Mouse (Mus musculus): ENCODE measurements around the gene F2rl2.

Gene F2rl2

DNA sequence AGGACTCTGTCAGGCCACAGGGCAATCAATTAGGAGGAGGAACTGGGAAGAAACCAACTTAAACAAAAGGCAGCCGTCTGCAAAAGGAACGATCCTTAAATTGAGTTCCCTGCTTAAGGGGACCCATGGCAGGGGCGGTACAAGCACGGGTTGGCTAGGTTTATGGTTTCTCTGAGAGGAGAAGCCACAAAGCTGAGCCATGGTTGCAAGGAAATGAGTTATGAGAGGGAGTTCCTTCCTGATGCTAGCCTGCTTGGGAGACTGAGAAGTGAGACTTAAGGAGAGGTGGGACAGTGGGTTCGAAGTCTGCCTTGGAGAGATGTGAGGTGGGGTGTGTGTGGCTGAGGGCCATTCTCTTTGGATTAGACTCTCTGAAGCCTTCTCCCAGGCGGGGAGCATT, 1.2 kb downstream of the F2rl2 start:
- no peak for DNase-seq (ENCODE audit: low read depth, low spot score)

DNA sequence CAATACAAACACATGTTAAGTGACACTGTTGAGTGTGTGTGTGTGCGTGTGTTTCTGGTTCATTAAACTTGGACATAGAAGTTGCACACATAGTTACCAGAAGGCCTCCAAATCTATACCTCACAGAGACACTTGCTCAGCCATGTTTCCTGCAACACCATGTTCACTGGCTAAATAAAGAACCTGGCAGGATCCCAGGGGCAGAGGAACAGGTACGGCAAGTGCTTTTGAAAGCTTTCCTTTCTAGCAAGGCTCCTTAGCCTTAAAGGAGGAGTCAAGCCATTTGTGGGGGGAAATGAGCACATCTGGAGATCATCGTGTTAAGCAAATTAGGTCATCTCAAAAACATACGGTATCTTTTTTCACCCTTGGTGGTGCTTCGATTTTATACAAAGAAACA, 6.7 kb downstream of the F2rl2 start:
- DNase-seq (ENCODE audit: low read depth, low spot score) = no peak

DNA sequence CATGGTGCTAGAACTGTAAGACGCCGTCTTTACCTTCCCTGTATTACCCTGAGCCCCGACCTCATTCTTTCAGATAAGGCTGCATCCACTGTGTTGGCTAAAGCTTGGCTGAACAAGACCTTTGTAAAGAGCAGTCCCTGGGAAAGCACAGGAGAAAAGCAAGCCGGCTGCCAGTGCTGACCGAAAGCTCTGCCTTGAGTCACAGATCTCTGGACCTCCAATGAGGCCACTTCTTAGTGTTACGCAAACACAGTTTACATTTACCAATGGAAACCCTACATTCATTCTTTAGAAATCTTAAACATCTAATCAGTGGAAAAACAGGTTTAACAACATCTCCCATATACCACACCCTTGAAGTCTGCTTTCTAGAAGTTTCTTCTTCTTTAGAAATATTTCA, 8.9 kb downstream of the F2rl2 start:
- no peak for DNase-seq (ENCODE audit: low read depth, low spot score)

DNA sequence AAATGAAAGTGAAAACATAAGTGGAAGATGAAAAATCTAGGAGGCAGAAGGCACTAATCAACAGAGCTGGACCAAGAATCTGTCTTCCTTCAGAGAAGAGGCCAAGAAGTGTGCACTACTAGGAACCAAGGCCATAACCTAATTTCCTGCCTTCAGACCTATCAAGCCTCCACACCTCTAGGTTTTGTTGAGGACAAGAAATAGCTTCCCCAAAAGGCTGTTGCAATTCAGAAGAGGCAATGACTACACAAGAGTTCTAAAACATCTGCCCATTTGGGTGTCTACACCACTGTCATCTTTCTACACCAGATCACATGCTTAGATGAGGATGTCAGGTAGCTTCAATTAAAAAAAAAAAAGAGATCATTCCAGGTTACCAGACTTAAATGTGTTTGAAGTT, 15.4 kb downstream of the F2rl2 start:
- no peak for DNase-seq (ENCODE audit: low read depth, low spot score)

DNA sequence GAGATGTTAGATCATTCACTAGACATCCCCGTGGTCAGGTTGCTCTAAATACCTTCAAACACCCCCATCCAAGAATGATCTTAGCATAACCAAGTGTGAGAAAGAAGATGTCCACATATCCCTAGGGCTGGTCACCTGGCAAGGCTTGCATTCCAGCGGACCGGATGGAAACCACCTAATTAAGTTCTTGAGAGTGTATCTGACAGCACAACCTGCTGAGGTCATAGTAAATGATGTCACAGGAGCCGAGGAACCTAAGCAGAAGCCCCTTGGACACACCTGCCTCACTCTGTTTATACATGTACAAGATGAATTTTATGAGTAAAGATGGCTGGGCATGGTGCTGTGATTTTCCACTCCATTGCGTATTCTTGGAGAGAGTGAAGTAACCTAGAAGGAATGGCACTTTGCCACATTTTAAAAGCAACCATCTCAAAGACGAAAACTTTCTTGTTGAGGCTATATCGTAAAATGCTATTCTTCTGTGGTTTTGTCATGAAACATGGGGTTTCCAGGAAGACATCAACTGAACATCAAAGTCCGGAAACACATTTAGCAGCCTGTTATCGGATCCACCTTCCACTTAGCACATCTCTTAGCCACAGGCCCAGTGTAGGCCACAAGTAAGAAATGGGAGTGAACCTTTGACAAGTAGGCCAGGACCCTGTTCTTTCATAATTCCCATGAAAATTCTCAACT, 16.1 kb downstream of the F2rl2 start:
- DNase-seq (ENCODE audit: low read depth, low spot score) = no peak

DNA sequence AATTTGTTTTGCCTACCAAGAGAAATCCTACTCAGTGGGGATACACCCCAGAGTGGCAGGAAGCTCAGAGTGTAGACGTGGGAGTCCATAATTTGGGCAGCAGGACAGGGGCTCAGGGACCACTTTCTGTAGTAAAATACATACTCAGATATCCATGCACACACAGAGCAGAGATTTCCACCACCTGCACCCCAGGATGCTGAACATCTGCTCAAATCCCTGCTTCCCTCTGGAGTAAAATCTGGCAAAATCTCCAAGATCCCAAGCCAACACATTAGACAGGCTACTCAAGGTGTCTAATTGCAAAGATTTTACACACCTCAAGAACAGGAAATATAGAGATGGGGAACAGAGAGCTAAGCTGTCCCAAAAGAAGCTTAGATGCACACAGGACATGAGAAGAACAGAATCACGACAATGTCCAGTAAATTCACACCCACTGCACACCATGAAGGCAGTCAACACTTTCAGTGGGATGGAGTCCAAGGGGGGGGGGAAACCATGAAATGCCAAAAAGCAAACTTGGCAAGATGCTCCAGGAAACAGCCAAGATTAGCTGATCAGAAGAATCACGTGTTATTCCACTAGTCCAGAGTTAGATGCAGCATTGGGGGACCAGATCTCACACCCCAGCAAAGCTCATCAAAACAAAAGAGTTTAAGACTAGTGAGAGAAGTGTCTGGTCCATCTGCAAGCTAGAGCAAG, 17.8 kb downstream of the F2rl2 start:
- DNase-seq (ENCODE audit: low read depth, low spot score) = no peak

DNA sequence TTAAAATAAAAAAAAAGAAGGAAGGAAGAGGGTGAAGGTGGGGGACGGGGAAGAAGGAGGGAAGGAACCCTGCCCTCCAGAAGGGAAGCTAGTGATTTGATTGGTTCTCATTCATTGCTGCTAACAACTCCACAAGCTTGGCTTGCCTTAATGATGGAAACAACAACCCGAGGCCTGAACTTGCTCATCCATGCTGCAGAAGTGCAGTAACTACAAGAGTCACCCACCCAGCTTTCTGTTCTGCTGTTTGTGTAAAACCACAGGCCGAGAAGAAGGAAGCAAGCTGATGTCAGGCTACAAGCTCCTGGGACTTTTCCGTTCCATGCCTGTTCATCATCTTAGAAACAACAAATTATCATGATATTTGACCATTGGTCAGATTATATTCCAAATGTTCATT, 18.7 kb downstream of the F2rl2 start:
- DNase-seq (ENCODE audit: low read depth, low spot score) = no peak

DNA sequence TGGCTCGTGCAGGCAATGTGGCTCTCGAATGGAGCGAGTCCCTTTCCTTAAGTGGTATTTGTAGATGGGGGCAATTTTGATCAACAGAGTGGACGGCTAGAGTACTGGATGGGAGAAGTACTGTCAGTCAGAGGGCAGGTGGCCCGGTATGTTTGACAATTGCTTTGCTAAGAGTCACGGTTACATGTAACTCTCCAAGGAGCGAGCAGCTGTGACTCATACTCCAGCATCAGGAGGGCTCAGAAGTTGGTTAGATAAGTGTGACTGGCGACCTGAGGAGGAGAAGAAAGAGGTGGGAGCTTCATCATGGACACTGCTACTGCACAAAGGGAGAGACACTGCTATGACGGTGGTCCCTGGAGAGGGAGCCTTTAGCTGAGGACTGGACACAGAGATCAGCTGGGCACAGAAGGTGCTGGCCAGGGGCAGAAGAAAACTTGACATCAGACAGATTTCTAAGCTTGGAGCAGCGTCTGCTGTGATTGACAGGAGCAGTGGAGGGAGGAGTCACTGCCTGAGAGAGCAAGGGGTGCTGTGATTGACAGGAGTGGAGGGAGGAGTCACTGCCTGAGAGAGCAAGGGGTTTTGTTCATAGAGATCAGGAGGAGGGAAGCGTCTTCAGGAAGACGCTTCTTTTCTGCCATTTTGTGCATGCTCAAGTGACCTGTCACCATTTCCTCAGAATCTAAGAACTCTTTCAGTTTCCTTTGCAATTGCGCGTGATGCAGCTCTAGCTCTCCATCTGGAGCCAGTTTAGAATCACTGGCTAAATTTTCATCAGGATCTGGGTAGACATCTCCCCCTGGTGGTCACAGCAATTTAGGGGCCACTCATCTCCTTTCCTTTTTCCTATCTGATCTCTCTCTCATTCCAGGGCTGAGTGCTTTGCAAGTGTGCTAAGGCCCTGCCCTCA, 22.9 kb downstream of the F2rl2 start:
- peak; percentile 68 for DNase-seq (ENCODE audit: low read depth, low spot score)

DNA sequence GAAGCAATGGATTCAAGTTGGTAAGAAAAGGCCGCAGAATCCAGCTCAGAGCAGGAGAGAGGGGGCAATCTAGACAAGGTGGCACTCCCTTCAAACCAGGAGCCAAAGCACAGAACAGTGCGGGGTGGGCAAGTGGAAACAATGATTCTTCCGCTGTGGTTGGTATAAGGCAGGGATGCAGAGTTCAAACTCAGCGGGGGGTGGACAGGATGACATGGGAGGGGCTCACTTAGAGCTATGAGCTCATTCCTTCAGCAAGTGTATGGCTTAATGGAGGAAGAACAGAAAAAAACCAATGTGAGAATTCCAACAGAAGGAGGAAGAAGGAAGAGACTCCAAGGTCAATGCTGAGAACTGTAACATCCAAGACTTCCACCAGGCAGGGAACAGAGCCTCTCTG, 33.8 kb downstream of the F2rl2 start:
- no peak for DNase-seq (ENCODE audit: low read depth, low spot score)

DNA sequence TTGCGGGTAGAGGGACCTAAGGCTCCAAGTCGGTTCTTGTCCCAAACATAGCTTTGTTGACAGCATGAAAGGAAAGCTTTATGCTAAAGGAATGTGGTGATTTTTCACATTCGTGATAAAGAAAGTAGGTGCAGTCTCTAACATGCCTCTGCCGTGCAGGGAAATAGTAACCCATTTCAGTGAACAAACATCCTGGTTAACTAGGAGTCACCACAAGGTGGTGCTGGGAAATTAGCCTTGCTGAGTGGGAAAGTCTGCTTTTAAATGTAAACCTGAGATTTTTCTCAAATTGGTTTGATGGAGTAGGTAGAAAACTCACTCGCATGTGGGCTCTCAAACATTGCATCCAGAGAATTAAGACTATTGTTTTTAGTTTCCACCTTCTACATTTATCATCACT, 43.0 kb downstream of the F2rl2 start:
- no peak for DNase-seq (ENCODE audit: low read depth, low spot score)

DNA sequence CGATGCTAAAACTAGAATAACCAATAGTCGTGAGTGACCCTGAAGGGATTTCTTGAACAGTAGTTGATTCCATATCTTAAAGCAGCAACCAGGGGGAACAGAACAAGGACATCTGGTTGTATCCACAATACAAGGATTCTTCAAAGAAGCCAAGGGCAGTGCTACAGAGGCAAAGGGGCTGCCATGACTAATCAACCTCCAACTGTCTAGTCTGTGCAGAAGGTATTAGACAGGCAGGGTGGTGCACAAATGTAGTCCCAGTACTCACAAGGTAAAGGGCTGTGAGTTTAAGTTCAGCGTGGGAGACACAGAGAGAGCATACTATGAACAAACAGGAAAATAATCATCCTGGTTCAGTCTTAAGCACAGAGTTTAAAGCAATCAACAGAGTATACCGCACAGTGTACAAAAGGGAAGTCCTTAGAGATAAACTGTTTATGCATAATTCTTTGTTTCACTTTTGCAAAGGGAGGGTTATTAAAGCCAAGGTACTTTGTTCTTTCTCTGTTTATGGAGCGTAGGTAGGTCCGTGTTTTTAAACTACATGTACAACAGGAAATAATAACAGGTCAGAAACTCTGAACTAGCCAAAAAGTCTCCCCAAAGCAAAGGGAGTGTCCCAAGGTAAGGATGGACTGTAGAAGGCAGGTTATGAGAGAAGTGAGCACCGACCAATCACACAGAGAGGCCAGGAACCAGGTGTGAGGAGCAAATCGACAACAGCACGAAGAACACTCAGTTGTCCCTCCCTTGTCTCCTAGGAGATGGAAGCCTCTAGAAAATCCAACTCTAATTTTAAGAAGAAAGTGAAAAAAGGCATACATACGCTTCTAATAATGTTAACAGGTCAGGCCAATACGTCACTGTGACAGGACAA, 45.4 kb downstream of the F2rl2 start:
- no peak for DNase-seq (ENCODE audit: low read depth, low spot score)

DNA sequence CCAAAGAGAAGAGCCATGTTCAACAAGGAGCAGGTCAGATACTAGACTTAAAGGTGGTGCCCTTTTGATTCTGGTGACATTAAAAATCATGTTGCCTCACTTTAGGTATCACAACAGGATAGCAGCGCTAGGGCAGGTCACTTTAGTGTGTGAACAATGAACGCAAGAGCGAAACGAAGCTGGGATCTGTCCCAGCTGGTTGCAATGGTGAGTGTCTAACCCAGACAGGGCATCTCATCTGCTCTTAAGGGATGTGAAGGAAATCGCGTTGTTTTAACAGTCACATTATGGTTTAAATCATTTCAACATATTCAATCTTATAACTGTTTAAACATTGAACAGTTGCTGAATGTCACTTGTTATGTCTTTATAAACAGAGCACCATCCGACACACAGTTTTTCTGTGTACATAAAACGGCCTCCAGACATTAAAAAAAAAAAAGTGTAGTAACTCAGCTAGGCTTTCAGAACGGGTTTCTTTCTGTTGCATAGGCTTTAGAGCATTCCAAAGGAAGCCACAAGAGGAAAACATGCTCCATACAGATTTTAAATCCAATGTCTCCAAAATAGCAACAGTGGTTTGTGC, 46.3 kb downstream of the F2rl2 start:
- no peak for DNase-seq (ENCODE audit: low read depth, low spot score)

DNA sequence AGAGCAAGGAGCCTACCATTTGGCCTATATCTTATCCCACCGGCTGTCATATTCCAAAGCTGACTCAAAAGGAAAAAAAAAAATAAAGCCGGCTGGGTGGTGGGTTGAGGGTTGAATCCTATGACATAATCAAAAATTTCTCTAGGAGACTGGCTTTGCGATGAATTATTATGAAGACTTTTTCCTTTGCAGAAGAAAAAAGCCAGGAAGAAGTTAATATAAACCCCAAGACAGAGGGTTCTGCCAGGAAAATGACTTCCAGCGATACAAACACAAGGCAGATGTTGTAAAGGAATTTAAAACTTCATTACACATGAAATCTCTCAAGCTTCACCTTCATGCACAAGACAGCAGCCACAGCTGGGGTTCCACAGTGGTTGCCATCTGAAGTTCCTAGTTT, 48.8 kb downstream of the F2rl2 start:
- DNase-seq (ENCODE audit: low read depth, low spot score) = no peak

DNA sequence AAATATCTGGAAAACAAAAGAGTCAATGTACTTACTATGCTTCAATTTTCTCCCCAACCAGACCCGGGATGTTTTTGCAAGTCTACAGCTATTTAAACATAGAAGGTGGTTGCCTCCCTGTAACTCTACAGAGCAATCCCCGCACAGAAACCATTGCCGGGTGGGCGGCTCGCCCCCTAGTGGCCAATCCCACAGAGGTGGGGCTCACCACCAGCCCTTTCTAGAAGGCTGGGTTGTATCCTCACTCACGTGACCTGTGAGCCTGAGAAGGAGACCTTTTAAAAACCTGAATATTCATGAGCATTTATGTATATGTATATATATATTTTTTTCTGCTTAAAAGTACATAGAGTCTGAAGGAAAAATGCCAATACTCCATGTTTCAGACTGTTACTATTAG, 49.9 kb downstream of the F2rl2 start:
- peak; percentile 16 for DNase-seq (ENCODE audit: low read depth, low spot score)

DNA sequence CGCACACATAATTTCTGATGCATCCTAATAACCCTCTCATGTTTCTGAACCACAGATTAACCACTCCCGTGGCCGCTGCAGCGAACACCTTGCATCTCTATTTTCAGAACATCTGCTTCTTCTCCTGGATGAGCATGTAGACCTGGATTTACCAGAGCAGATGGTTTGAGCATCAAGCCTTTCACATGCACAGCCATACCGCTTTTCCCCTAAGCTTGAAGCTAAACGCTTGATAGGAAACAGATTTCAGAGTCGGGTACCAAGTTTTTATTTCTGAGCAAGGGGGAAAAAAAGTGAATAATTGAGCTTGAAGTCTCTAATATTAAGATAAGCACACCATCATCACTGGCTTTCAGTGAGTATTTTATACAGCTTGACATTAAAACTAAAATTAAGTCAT, 50.4 kb downstream of the F2rl2 start:
- DNase-seq (ENCODE audit: low read depth, low spot score) = no peak

DNA sequence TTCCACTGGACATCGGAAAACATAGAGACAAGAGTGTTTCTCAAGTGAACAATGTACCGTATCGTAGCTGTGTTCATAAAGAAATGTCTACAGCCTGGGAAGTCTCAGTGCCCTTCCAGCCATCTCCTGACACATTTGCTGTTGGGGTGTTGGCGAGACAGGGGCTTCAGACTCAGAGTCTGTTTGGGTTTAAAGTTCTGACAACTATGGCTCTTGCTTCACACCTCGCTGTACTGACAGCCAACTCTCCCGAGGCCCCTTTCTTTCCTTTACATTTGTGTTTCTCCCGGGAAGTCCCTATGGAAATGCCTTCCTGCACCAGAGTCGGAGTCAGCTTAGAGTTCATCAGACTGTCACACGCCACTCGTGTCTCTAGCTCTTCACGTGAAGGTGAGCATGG, 50.9 kb downstream of the F2rl2 start:
- DNase-seq (ENCODE audit: low read depth, low spot score) = no peak

Measured in c-Kit-negative CD71-positive TER-119-positive erythroid progenitor cells, embryonic 14.5 days (primary cell).